Mouse (Mus musculus): ENCODE data around the gene Vkorc1. TPM values are rescaled to one million over a fixed set of nuclear protein-coding genes. Genes with fewer than 3 reads are reported as not detected.

The Vkorc1 gene
- polyA plus RNA-seq, 1 experiment from 2014 or later: 513 TPM

DNA sequence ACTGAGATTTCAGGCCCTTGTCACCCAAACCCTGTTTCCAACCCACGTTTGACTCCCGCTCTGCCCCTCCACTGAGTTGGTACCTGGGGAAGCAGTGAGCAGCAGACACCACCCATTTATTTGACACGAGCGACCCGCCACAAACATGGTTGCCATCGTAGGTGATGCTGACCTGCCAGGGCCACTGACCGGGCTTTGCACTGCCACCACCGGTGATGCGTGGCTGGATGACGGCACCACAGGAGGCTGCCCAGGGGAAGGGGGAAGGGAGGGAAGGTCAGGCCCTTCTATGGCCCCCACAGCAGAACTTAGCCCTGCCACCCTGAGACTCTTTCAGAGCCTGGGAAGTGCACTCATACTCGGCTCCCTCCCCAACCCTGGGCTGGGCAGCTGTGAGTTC, 32.3 kb upstream of the Vkorc1 start:
- H3K9ac ChIP-seq (replicated peaks): 0 out of 2 replicates have a peak overlapping the region, but pooled peaks have one; percentile 41
- DNase-seq (no peak), ATAC-seq (no peak)
- no peaks in the 10 kb centered on the region for H3K27me3 ChIP-seq (ENCODE audit: insufficient read depth, low read length)
- 86% methylated on average over 11 of the region's 11 CpGs for WGBS (ENCODE audit: insufficient replicate concordance)
- no peaks in the 10 kb centered on the region for H3K9me3 ChIP-seq (ENCODE audit: low read length)
- peaks cover 32% of the 10 kb centered on the region for H3K4me1 ChIP-seq (ENCODE audit: insufficient read depth)
- no peak overlapping the region for H3K4me3 ChIP-seq (ENCODE audit: low read depth, low read length)
- TF ChIP-seq EP300 (IDR thresholded peaks at IDR 0.05; ENCODE audit: low read depth): no peak
- TF ChIP-seq CTCF (IDR thresholded peaks at IDR 0.05; ENCODE audit: low read depth): no peak
- H3K4me2 ChIP-seq (ENCODE audit: low read depth, low read length): peak overlapping the region; percentile 29; the same call in 1 of the 2 replicates
- H3K36me3 ChIP-seq (replicated peaks; ENCODE audit: insufficient read depth, low read length): peaks cover 16% of the 10 kb centered on the region; the same call in 1 of the 2 replicates
- no peak overlapping the region for H3K27ac ChIP-seq (ENCODE audit: low read depth)

DNA sequence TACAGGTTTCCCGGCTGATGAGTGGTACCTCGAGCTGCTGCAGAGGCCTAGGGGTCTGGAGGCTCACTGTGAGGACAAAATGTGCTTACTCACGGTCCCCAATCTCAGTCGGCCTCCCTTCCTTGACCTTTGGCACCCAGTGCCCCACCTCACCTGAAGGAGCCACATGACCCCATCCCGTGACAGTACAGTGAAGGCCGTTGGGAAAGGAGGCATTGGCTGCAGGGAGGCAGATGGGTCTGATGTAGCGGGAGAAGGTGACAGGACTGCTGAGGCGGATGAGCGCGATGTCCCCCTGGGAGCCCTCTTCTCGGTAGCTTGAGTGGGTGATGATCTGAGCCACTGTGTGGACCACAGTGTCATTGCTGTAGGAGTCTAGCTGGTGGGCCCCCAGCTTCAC, 31.4 kb upstream of the Vkorc1 start:
- H3K4me3 ChIP-seq (ENCODE audit: low read depth, low read length): no peak overlapping the region
- ATAC-seq (no peak), DNase-seq (no peak)
- H3K27ac ChIP-seq (ENCODE audit: low read depth): no peak overlapping the region
- H3K36me3 ChIP-seq (replicated peaks; ENCODE audit: insufficient read depth, low read length): peaks cover 16% of the 10 kb centered on the region; the same call in 1 of the 2 replicates
- TF ChIP-seq EP300 (IDR thresholded peaks at IDR 0.05; ENCODE audit: low read depth) (no peak), CTCF (IDR thresholded peaks at IDR 0.05; ENCODE audit: low read depth) (no peak)
- H3K4me1 ChIP-seq (ENCODE audit: insufficient read depth): peaks cover 36% of the 10 kb centered on the region
- no peaks in the 10 kb centered on the region for H3K9me3 ChIP-seq (ENCODE audit: low read length)
- no peaks in the 10 kb centered on the region for H3K27me3 ChIP-seq (ENCODE audit: insufficient read depth, low read length)
- H3K9ac ChIP-seq (replicated peaks): no peak overlapping the region
- 75% methylated on average over 11 of the region's 11 CpGs for WGBS (ENCODE audit: insufficient replicate concordance)
- H3K4me2 ChIP-seq (ENCODE audit: low read depth, low read length): no peak overlapping the region

GRCm38 (mm10) chr7:127926066-127926465, 30.6 kb upstream of the Vkorc1 start:
- no peak overlapping the region for H3K4me3 ChIP-seq (ENCODE audit: low read depth, low read length)
- H3K9me3 ChIP-seq (ENCODE audit: low read length): no peaks in the 10 kb centered on the region
- no peak overlapping the region for H3K4me2 ChIP-seq (ENCODE audit: low read depth, low read length)
- H3K27ac ChIP-seq (ENCODE audit: low read depth): no peak overlapping the region
- peaks cover 34% of the 10 kb centered on the region for H3K4me1 ChIP-seq (ENCODE audit: insufficient read depth)
- ATAC-seq (no peak), DNase-seq (no peak)
- TF ChIP-seq EP300 (IDR thresholded peaks at IDR 0.05; ENCODE audit: low read depth) (no peak), CTCF (IDR thresholded peaks at IDR 0.05; ENCODE audit: low read depth) (no peak)
- no peak overlapping the region for H3K9ac ChIP-seq (replicated peaks)
- 89% methylated on average over 8 of the region's 8 CpGs for WGBS (ENCODE audit: insufficient replicate concordance)
- no peaks in the 10 kb centered on the region for H3K27me3 ChIP-seq (ENCODE audit: insufficient read depth, low read length)
- H3K36me3 ChIP-seq (replicated peaks; ENCODE audit: insufficient read depth, low read length): peaks cover 16% of the 10 kb centered on the region; the same call in 1 of the 2 replicates

- Histone ChIP-seq H3K4me1 (ENCODE audit: insufficient read depth) (peaks cover 34% of the 10 kb centered on the region), H3K36me3 (replicated peaks; ENCODE audit: insufficient read depth, low read length) (peaks cover 16% of the 10 kb centered on the region; the same call in 1 of the 2 replicates), H3K9ac (replicated peaks) (no peak overlapping the region), H3K4me2 (ENCODE audit: low read depth, low read length) (no peak overlapping the region), H3K9me3 (ENCODE audit: low read length) (no peaks in the 10 kb centered on the region), H3K4me3 (ENCODE audit: low read depth, low read length) (no peak overlapping the region), H3K27ac (ENCODE audit: low read depth) (no peak overlapping the region), H3K27me3 (ENCODE audit: insufficient read depth, low read length) (no peaks in the 10 kb centered on the region)
- TF ChIP-seq EP300 (IDR thresholded peaks at IDR 0.05; ENCODE audit: low read depth) (no peak), CTCF (IDR thresholded peaks at IDR 0.05; ENCODE audit: low read depth) (no peak)
- 89% methylated on average over 5 of the region's 5 CpGs for WGBS (ENCODE audit: insufficient replicate concordance)
- ATAC-seq (no peak), DNase-seq (no peak)
Measured at GRCm38 (mm10) chr7:127925252-127925651, 29.8 kb upstream of the Vkorc1 start.

DNA sequence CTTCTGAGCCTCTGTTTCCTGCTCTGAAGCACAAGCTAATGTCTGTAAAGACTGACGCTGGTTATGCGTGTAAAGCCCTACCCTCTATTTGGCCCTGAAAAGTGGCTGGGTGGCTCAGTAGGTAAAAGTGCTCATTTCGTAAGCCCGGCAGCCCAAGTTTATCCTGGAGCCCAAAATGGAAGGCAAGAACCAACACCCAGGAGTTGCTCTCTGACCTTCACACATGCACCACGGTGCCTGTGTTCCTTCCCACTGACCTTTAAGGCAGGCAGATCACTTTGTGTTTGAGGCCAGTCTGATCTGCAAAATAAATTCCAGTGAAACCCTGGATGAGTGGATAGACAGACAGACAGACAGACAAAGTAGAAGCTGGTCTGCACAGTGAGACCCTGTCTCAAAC, 28.3 kb upstream of the Vkorc1 start:
- ATAC-seq: no peak
- Histone ChIP-seq H3K4me1 (ENCODE audit: insufficient read depth) (peaks cover 33% of the 10 kb centered on the region), H3K4me2 (ENCODE audit: low read depth, low read length) (no peak overlapping the region), H3K9ac (replicated peaks) (0 out of 2 replicates have a peak overlapping the region, but pooled peaks have one; percentile 7), H3K9me3 (ENCODE audit: low read length) (no peaks in the 10 kb centered on the region), H3K27me3 (ENCODE audit: insufficient read depth, low read length) (no peaks in the 10 kb centered on the region), H3K27ac (ENCODE audit: low read depth) (0 out of 2 replicates have a peak overlapping the region, but pooled peaks have one; percentile 86), H3K4me3 (ENCODE audit: low read depth, low read length) (no peak overlapping the region), H3K36me3 (replicated peaks; ENCODE audit: insufficient read depth, low read length) (peaks cover 16% of the 10 kb centered on the region; the same call in 1 of the 2 replicates)
- TF ChIP-seq CTCF (IDR thresholded peaks at IDR 0.05; ENCODE audit: low read depth): no peak
- no peak for TF ChIP-seq EP300 (IDR thresholded peaks at IDR 0.05; ENCODE audit: low read depth)
- 68% methylated on average over 5 of the region's 5 CpGs for WGBS (ENCODE audit: insufficient replicate concordance)
- no peak for DNase-seq

DNA sequence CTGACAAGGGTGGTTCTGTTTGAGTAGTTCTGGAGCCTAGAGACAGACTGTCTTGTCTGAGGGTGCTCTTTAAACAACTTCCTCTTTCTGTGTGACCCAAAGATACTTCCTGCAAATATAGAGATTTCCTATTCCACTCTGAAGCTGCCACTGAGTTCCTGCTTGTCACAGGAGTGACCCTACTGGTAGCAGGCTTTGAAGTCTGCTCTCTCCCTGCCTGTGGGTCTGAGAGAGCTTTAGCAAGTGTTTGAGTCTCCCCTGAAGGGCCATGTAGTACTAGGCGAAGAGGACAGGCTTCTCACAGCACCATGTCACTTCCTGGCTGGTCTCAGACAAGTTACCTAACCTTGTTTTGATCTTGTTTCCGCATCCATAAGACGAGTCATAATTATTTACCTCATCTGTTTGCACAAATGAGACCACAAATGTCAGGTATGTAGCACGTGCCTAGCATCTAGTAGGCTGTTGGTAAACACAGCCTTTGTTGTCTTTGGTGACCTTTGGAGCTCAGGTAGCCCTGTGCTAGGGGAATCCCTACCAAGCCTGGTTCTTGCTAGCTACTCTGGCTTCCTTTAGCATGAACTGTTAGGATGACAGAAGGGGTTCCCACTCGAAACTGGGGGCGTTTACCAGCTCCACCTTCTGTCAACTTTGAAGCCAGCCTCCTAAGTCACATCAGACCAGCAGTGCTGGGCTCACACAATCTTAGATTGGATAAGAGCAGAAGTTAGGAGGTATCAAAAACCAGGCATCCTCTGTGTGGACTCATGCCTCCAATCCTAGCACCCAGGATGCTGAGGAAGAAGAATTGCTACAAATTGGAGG, 27.2 kb upstream of the Vkorc1 start:
- H3K36me3 ChIP-seq (replicated peaks; ENCODE audit: insufficient read depth, low read length): peaks cover 19% of the 10 kb centered on the region; the same call in 1 of the 2 replicates
- TF ChIP-seq EP300 (IDR thresholded peaks at IDR 0.05; ENCODE audit: low read depth): 0 out of 2 replicates have a peak, but pooled peaks have one; percentile 3
- TF ChIP-seq CTCF (IDR thresholded peaks at IDR 0.05; ENCODE audit: low read depth): no peak
- no peak overlapping the region for H3K4me3 ChIP-seq (ENCODE audit: low read depth, low read length)
- ATAC-seq (peak; percentile 54), DNase-seq (no peak)
- peaks cover 25% of the 10 kb centered on the region for H3K4me1 ChIP-seq (ENCODE audit: insufficient read depth)
- no peak overlapping the region for H3K4me2 ChIP-seq (ENCODE audit: low read depth, low read length)
- H3K9ac ChIP-seq (replicated peaks): 0 out of 2 replicates have a peak overlapping the region, but pooled peaks have one; percentile 21
- peak overlapping the region; percentile 86 for H3K27ac ChIP-seq (ENCODE audit: low read depth)
- H3K27me3 ChIP-seq (ENCODE audit: insufficient read depth, low read length): no peaks in the 10 kb centered on the region
- H3K9me3 ChIP-seq (ENCODE audit: low read length): no peaks in the 10 kb centered on the region
- WGBS (ENCODE audit: insufficient replicate concordance): 35% methylated on average over 6 of the region's 6 CpGs

Measured in liver, postnatal 0 days (tissue).